Mouse (Mus musculus): ENCODE data around the gene Kif16b.

GRCm38 (mm10) chr2:142929226-142930112 lies 28.1 kb upstream of the Kif16b start:
- TF ChIP-seq CHD2 (IDR thresholded peaks at IDR 0.05; ENCODE audit: low read depth, low read length) (no peak), ZC3H11A (IDR thresholded peaks at IDR 0.05; ENCODE audit: borderline replicate concordance, low read depth, low read length) (no peak), ZNF384 (IDR thresholded peaks at IDR 0.05; ENCODE audit: low read depth, low read length) (no peak), MAFK (IDR thresholded peaks at IDR 0.05; ENCODE audit: insufficient read depth, low read depth, low read length) (no peak), HCFC1 (IDR thresholded peaks at IDR 0.05; ENCODE audit: borderline replicate concordance, insufficient read depth, low read length) (no peak)
